Mouse (Mus musculus): ENCODE measurements around the gene Mff. TPM values are rescaled to one million over a fixed set of nuclear protein-coding genes. Genes with fewer than 3 reads are reported as not detected.

The Mff gene
- total RNA-seq, 2 experiments from 2014 or later, result 134 to 137 TPM

- no peak for DNase-seq (ENCODE audit: low spot score)
Measured at GRCm38 (mm10) chr1:82768269-82768668, 43.6 kb downstream of the Mff start, which contains the start of gene Tm4sf20. TSS of gene Tm4sf20 (minus strand) at chr1:82768461.

- no peak for DNase-seq (ENCODE audit: low spot score)
Measured at GRCm38 (mm10) chr1:82771022-82771586, 46.4 kb downstream of the Mff start, which contains the start of gene Gm47791. TSS of gene Gm47791 (minus strand) at chr1:82771243.

- no peak for DNase-seq (ENCODE audit: low spot score)
Measured at GRCm38 (mm10) chr1:82772428-82772827, 47.7 kb downstream of the Mff start.

- DNase-seq (ENCODE audit: low spot score), result no peak
Measured at GRCm38 (mm10) chr1:82773208-82773607, 48.5 kb downstream of the Mff start.

- no peak for DNase-seq (ENCODE audit: low spot score)
Measured at GRCm38 (mm10) chr1:82775293-82775692, 50.6 kb downstream of the Mff start.

GRCm38 (mm10) chr1:82779388-82779966 is 54.8 kb downstream of the Mff start:
- no peak for DNase-seq (ENCODE audit: low spot score)

- DNase-seq (ENCODE audit: low spot score), result no peak
Measured at GRCm38 (mm10) chr1:82783559-82783958, 58.9 kb downstream of the Mff start.

GRCm38 (mm10) chr1:82785546-82785945 is 60.9 kb downstream of the Mff start:
- peak; percentile 26 for DNase-seq (ENCODE audit: low spot score)

GRCm38 (mm10) chr1:82787414-82787813 is 62.7 kb downstream of the Mff start:
- peak; percentile 67 for DNase-seq (ENCODE audit: low spot score)

- no peak for DNase-seq (ENCODE audit: low spot score)
Measured at GRCm38 (mm10) chr1:82788070-82788469, 63.4 kb downstream of the Mff start.

- DNase-seq (ENCODE audit: low spot score), result no peak
Measured at GRCm38 (mm10) chr1:82791105-82791504, 66.4 kb downstream of the Mff start.

GRCm38 (mm10) chr1:82792238-82792637 is 67.5 kb downstream of the Mff start:
- no peak for DNase-seq (ENCODE audit: low spot score)

GRCm38 (mm10) chr1:82793110-82793509 is 68.4 kb downstream of the Mff start:
- DNase-seq (ENCODE audit: low spot score), result no peak

GRCm38 (mm10) chr1:82793986-82794385 is 69.3 kb downstream of the Mff start:
- no peak for DNase-seq (ENCODE audit: low spot score)

- no peak for DNase-seq (ENCODE audit: low spot score)
Measured at GRCm38 (mm10) chr1:82795211-82795610, 70.5 kb downstream of the Mff start.

- no peak for DNase-seq (ENCODE audit: low spot score)
Measured at GRCm38 (mm10) chr1:82795702-82796443, 71.2 kb downstream of the Mff start.

- no peak for DNase-seq (ENCODE audit: low spot score)
Measured at GRCm38 (mm10) chr1:82797088-82797487, 72.4 kb downstream of the Mff start.

- DNase-seq (ENCODE audit: low spot score), result no peak
Measured at GRCm38 (mm10) chr1:82798304-82798703, 73.6 kb downstream of the Mff start.

- peak; percentile 43 for DNase-seq (ENCODE audit: low spot score)
Measured at GRCm38 (mm10) chr1:82798922-82799321, 74.2 kb downstream of the Mff start.

- no peak for DNase-seq (ENCODE audit: low spot score)
Measured at GRCm38 (mm10) chr1:82801105-82801783, 76.6 kb downstream of the Mff start.

Data from gastrocnemius, adult 18-20 months (tissue).